Mouse (Mus musculus): ENCODE data around the gene L3mbtl4. TPM values are rescaled to one million over a fixed set of nuclear protein-coding genes. Genes with fewer than 3 reads are reported as not detected.
A peak's percentile ranks its signal among the peaks of the same experiment; 100 is the strongest.

The L3mbtl4 gene
- total RNA-seq (2021) = not detected
- long read RNA-seq, experiment 1 = 0 reads
- long read RNA-seq, experiment 2 = 0 reads

- peak; percentile 5 for DNase-seq
- intact Hi-C loops (cut with DNase I; ENCODE audit: low total_unique reads) = no loop called here
These were observed at the start of gene L3mbtl4 for GRCm38 (mm10) chr17:68273527-68273926. TSS of gene L3mbtl4 (plus strand) at chr17:68273797.

- DNase-seq = no peak
- intact Hi-C loops (cut with DNase I; ENCODE audit: low total_unique reads) = no loop called here
These were observed 43.1 kb upstream of the L3mbtl4 start for GRCm38 (mm10) chr17:68230484-68230883.

- intact Hi-C loops (cut with DNase I; ENCODE audit: low total_unique reads) = no loop called here
- DNase-seq = no peak
These were observed 38.2 kb upstream of the L3mbtl4 start for GRCm38 (mm10) chr17:68235380-68235779.

- no peak for DNase-seq
- intact Hi-C loops (cut with DNase I; ENCODE audit: low total_unique reads) = no loop called here
These were observed 36.6 kb upstream of the L3mbtl4 start for GRCm38 (mm10) chr17:68236992-68237391.

- intact Hi-C loops (cut with DNase I; ENCODE audit: low total_unique reads) = no loop called here
- DNase-seq = no peak
These were observed 33.4 kb upstream of the L3mbtl4 start for GRCm38 (mm10) chr17:68240171-68240570.

- intact Hi-C loops (cut with DNase I; ENCODE audit: low total_unique reads) = no loop called here
- DNase-seq = no peak
These were observed 8.6 kb upstream of the L3mbtl4 start for GRCm38 (mm10) chr17:68264835-68265557.

GRCm38 (mm10) chr17:68273954-68274353 is 357 bp downstream of the L3mbtl4 start:
- intact Hi-C loops (cut with DNase I; ENCODE audit: low total_unique reads) = no loop called here
- DNase-seq = no peak

GRCm38 (mm10) chr17:68275138-68275537 is 1.5 kb downstream of the L3mbtl4 start:
- intact Hi-C loops (cut with DNase I; ENCODE audit: low total_unique reads) = no loop called here
- no peak for DNase-seq

- DNase-seq = no peak
- intact Hi-C loops (cut with DNase I; ENCODE audit: low total_unique reads) = no loop called here
These were observed 7.3 kb downstream of the L3mbtl4 start for GRCm38 (mm10) chr17:68280915-68281314.

GRCm38 (mm10) chr17:68285119-68285782 is 11.7 kb downstream of the L3mbtl4 start:
- no peak for DNase-seq
- intact Hi-C loops (cut with DNase I; ENCODE audit: low total_unique reads) = no loop called here

GRCm38 (mm10) chr17:68288094-68288493 is 14.5 kb downstream of the L3mbtl4 start:
- DNase-seq = no peak
- intact Hi-C loops (cut with DNase I; ENCODE audit: low total_unique reads) = no loop called here

- intact Hi-C loops (cut with DNase I; ENCODE audit: low total_unique reads) = no loop called here
- no peak for DNase-seq
These were observed 15.1 kb downstream of the L3mbtl4 start for GRCm38 (mm10) chr17:68288699-68289098.

- no peak for DNase-seq
- intact Hi-C loops (cut with DNase I; ENCODE audit: low total_unique reads) = no loop called here
These were observed 18.2 kb downstream of the L3mbtl4 start for GRCm38 (mm10) chr17:68291713-68292364.

- DNase-seq = no peak
- intact Hi-C loops (cut with DNase I; ENCODE audit: low total_unique reads) = no loop called here
These were observed 34.8 kb downstream of the L3mbtl4 start for GRCm38 (mm10) chr17:68308381-68308780.

GRCm38 (mm10) chr17:68312286-68312927 is 38.8 kb downstream of the L3mbtl4 start:
- intact Hi-C loops (cut with DNase I; ENCODE audit: low total_unique reads) = no loop called here
- no peak for DNase-seq

- intact Hi-C loops (cut with DNase I; ENCODE audit: low total_unique reads) = no loop called here
- no peak for DNase-seq
These were observed 47.3 kb downstream of the L3mbtl4 start for GRCm38 (mm10) chr17:68320940-68321339.

- DNase-seq = no peak
- intact Hi-C loops (cut with DNase I; ENCODE audit: low total_unique reads) = no loop called here
These were observed 49.0 kb downstream of the L3mbtl4 start for GRCm38 (mm10) chr17:68322607-68323006.

- intact Hi-C loops (cut with DNase I; ENCODE audit: low total_unique reads) = no loop called here
- no peak for DNase-seq
These were observed 58.6 kb downstream of the L3mbtl4 start for GRCm38 (mm10) chr17:68332225-68332624.

GRCm38 (mm10) chr17:68333382-68333781 is 59.8 kb downstream of the L3mbtl4 start:
- no peak for DNase-seq
- intact Hi-C loops (cut with DNase I; ENCODE audit: low total_unique reads) = no loop called here

- intact Hi-C loops (cut with DNase I; ENCODE audit: low total_unique reads) = no loop called here
These were observed 65.4 kb downstream of the L3mbtl4 start for GRCm38 (mm10) chr17:68338917-68339553.

More at GRCm38 (mm10) chr17:68338917-68339553, 65.4 kb downstream of the L3mbtl4 start:
- DNase-seq = no peak
